Mouse (Mus musculus) adrenal gland, postnatal 25 days (tissue): ENCODE measurements at regions not wholly inside any gene's neighbourhood (a gene's known extent, or its start where the extent isn't known, plus 50 kb on each side); places are given as distances from the start of the nearest gene placed in this dataset.

Experiments
- DNase-seq: peaks from one replicate; pipeline ENCODE4 v3.0.0; 2021; ENCODE audit warnings: mixed read lengths

GRCm38 (mm10) chr2:79086857-79087578 lies 168.2 kb upstream of the Itga4 start:
- no peak for DNase-seq

DNA sequence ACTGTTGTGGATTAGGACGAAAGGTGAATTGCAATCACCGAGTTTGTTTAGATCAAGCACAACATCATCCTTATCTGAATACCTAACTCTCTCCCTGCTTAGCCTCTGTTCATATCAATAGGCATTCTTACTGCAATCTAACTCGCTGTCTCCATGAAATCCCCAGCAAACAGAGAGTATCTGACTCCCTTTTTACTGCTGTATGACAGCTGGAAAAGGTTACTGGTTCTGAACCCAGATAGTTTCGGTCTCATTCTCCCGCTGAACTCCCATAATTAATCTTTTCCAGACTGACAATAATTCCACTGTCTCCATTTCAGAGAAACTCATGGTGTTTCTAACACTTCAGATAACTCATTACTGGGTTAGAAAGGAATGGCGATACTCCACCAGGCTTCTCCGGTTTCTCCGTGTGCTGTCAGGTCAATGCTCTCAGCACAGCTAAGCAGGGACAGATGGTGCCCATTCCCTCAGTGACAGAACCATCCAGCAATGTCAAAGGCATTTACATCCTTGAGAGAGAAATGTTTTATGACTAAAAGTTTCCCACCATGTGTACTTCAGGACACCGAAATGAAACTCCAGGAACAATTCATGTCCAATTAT lies 167.5 kb upstream of the Itga4 start:
- DNase-seq: no peak

DNA sequence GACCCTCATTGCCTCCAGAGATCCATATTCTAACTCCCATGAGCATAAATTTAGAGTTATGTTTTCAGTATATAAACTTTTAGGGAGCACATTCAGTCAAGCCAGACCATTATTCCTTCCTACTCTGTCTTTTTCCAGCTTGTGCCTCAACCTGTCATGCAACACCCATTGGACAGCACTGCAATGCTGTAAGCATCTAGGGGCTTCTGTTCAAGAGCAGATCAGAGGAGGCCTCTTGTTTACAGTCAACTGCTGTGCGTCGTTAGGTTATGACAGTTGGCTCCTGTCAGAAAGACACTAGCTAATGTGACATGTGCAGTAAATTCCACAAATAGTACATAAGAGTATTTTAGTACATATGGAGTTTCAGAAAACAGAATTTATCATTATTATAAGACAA lies 165.0 kb upstream of the Itga4 start:
- no peak for DNase-seq

- DNase-seq: no peak
Observed at GRCm38 (mm10) chr2:79094298-79094697, 160.9 kb upstream of the Itga4 start.

- no peak for DNase-seq
Observed at GRCm38 (mm10) chr2:79096532-79097251, 158.5 kb upstream of the Itga4 start.

DNA sequence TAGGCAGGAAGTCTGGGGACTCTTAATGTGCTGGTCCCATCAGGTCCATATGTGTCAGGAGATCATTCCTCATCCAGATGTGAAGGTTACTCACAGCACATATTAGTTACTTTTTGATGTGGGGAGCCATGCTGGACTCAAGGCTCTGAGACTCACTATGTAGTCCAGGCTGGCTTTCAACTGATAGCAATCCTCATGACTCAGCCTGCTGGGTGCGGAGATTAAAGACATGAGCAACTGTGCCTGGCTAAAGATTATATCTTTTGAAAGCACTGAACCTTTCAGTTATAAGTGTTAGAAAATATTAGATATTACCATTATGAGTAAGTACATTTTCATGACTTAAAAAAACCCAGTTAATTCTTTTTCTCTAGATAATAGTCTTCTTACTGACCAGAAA lies 155.6 kb upstream of the Itga4 start:
- DNase-seq: no peak

- DNase-seq: no peak
Observed at GRCm38 (mm10) chr2:79111673-79112072, 143.6 kb upstream of the Itga4 start.

DNA sequence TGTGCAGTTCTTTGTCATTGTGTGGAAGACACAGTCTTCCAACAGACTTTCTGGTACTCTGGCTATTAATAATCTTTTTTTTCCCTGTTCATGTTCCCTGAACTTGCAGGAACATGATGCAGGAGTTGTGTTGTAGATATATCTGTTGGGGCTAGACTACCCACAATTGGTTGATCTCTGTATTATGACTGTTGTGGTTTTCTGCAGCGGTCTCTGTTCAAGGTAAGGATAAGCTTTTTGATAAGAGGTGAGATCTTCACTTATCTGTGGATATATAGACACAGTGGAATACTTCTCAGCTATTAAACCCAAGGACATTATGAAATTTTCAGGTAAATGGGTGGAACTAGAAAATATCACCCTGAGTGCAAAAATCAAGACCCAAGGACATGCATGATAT lies 143.2 kb upstream of the Itga4 start:
- no peak for DNase-seq

- no peak for DNase-seq
Observed at GRCm38 (mm10) chr2:79120610-79121345, 134.4 kb upstream of the Itga4 start.

- no peak for DNase-seq
Observed at GRCm38 (mm10) chr2:79122530-79122929, 132.7 kb upstream of the Itga4 start.

GRCm38 (mm10) chr2:79124272-79124976 lies 130.8 kb upstream of the Itga4 start:
- DNase-seq: no peak

DNA sequence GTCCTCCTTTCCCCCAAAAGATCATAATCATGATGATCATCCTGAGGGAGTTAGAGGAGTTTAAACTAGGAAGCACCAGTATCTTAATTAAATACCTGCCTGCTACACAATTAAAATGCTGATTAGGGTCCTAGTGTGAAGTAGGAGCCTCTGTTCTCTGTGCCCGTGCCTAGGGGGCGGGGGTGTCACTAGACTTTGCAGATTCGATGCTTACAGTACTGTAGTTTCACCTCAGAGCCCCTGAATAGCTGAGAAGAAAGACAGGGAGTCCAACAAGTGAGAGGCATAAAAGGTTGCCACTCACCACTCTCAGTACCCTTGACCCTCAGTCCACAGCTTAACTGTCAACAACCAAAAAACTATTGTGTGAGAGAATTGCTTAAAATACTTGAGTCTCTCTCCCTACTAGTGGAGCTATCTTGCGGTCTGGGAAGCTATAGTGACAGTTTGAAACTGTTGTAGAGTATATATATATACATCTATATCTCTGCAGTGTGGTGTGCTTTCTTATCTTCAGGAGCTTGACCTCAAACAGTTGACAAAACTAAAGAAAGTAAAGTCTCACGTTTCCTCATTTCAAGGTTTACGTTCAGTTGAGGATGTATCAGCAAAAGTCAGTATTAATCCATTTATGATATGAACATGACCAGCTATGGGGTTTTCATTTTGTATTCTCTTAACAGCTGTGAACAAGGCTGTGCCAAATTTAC lies 128.9 kb upstream of the Itga4 start:
- DNase-seq: no peak

- no peak for DNase-seq
Observed at GRCm38 (mm10) chr2:79126996-79127741, 128.1 kb upstream of the Itga4 start.

DNA sequence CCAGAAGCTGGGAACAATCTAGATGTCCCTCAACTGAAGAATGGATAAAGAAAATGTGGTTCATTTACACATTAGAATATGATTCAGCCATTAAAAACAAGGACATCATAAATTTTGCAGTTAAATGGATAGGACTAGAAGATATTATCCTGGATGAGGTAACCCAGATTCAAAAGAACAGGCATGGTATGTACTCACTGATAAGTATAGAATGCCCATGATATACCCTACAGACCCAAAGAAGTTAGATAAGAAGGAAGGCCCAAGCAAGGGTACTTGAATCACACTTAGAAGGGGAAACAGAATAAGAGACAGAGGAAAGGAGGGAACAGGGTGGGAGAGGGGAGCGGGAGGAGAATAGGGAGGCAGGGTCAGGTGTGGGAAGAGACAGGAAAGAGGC lies 127.4 kb upstream of the Itga4 start:
- DNase-seq: no peak

GRCm38 (mm10) chr2:79130660-79131059 lies 124.6 kb upstream of the Itga4 start:
- no peak for DNase-seq

- DNase-seq: no peak
Observed at GRCm38 (mm10) chr2:79131235-79131634, 124.0 kb upstream of the Itga4 start.

DNA sequence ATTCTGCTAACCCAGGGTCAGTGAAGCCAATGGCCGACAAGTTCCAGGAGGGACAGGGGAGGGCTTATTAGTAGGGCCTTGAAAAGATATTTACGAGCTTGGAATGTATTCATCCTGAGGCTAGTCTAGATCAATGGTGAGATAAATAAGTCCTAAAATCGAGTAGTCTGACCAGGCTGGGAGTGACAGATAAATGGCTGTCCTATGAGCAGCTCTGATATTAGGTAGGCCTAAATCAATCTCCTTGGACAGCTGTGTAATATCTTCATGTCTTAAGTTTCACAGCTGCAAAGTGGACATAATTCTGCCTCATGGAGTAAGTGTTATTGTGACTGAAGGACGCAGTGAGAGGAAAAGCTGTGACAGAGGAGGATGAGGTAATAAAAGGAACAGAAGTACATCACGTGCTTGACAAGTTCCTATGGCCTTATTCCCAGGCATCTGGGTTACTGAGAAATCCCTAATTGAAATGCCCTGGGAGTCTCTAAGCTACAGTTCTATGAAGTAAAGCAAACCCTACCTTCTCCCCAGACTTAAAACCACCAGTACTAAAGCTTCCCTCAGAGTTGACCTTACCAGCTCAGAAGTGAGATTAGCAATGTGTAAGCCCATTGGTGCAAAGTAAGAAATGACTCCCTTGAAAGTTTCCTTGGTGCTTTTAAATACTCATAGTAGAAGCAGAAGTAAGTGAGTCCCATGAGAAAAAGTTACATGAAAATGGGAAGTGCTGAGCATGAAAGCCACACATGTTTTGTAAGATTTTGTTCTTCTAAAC lies 123.3 kb upstream of the Itga4 start:
- no peak for DNase-seq

DNA sequence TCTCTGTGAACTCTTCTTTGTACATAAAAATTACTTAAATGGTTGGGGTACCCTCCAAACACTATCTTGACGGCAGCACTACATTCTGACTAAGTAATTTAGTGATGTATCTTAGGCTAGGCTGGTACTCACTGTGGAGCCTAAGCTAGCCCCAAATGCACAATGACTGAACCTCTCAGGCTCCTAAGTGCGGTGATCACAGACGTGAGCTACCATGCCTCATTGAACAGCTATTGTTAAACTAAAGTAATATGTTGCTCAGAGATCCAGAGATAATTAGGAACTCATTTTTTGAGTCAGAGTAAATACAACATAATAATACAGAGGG lies 122.7 kb upstream of the Itga4 start:
- DNase-seq: no peak

- no peak for DNase-seq
Observed at GRCm38 (mm10) chr2:79134281-79134680, 120.9 kb upstream of the Itga4 start.

DNA sequence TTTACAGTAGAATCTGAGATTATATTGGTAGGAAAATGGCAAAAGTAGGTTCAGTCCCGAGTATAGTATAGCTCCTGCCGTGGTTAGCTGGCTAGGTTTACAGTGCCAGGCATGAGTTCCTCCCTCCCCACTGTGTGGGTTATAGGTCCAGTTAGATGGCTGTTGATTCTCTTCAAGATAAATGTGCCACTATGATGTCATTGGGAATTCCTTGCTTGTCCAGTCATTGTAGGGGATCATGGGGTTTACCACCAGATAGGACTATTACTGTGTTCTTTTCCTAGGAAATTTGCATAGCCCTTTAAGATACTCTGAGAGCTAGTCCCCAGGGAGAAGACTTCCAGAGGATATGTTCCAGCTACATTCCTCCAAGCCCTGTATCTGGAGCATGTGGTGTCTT lies 119.2 kb upstream of the Itga4 start:
- DNase-seq: no peak
